Mouse (Mus musculus) heart, postnatal 36 days (tissue): ENCODE data around the gene Rcan2. TPM values are rescaled to one million over a fixed set of nuclear protein-coding genes. Genes with fewer than 3 reads are reported as not detected.

Experiments used
- DNase-seq, 2 experiments: peaks; one replicate each; pipeline ENCODE4 v3.0.0; 2021 to 2022
- intact Hi-C: fragments of 180-260 bp; cut with DNase I; formaldehyde crosslinking; loops from one replicate; pipeline ENCODE4 v1.15.1; 2025
- total RNA-seq, 2 experiments: library from RNA; stranded (reverse); gene quantifications; 2 replicates each; pipeline ENCODE4 v1.2.3; 2021

Rcan2 gene
- total RNA-seq, 2 experiments from 2014 or later, result 355 to 411 TPM

- no peak for DNase-seq
- intact Hi-C loops, result no loop called here
Observed at GRCm38 (mm10) chr17:44058145-44058544, 257.0 kb downstream of the Rcan2 start.

GRCm38 (mm10) chr17:44060781-44061180 is 259.6 kb downstream of the Rcan2 start:
- intact Hi-C loops, result no loop called here
- no peak for DNase-seq

- intact Hi-C loops, result no loop called here
- DNase-seq, result no peak
Observed at GRCm38 (mm10) chr17:44061289-44061890, 260.2 kb downstream of the Rcan2 start.

- intact Hi-C loops, result no loop called here
Observed at GRCm38 (mm10) chr17:44068876-44069275, 267.7 kb downstream of the Rcan2 start.

GRCm38 (mm10) chr17:44071680-44072079 is 270.5 kb downstream of the Rcan2 start:
- intact Hi-C loops, result loop anchor here (10.0 kb wide), 1 partner anchor 183 kb away; no protein-coding TSS in a partner anchor
- DNase-seq, result no peak

More at GRCm38 (mm10) chr17:44068876-44069275, 267.7 kb downstream of the Rcan2 start:
- no peak for DNase-seq

- peak in 1 of 2 experiments; percentile 9 for DNase-seq
- intact Hi-C loops, result loop anchor here (10.0 kb wide), 1 partner anchor 179 kb away; no protein-coding TSS in a partner anchor
Observed at GRCm38 (mm10) chr17:44075601-44076000, 274.4 kb downstream of the Rcan2 start.

GRCm38 (mm10) chr17:44076051-44076680 is 275.0 kb downstream of the Rcan2 start:
- DNase-seq, result peak; percentile 20 to 28
- intact Hi-C loops, result loop anchor here (1.0 to 10.0 kb wide), 3 partner anchors 29 to 179 kb away; partner anchors contain the start of gene Enpp4

GRCm38 (mm10) chr17:44077146-44077842 is 276.1 kb downstream of the Rcan2 start:
- no peak for DNase-seq
- intact Hi-C loops, result loop anchor here (2.0 to 10.0 kb wide), 2 partner anchors 28 to 178 kb away; partner anchors contain the start of gene Enpp4

GRCm38 (mm10) chr17:44077843-44078160 is 276.7 kb downstream of the Rcan2 start:
- DNase-seq, result no peak
- intact Hi-C loops, result loop anchor here (2.0 to 10.0 kb wide), 2 partner anchors 27 to 177 kb away; partner anchors contain the start of gene Enpp4

GRCm38 (mm10) chr17:44078631-44079350 is 277.6 kb downstream of the Rcan2 start, which contains the start of gene Enpp5:
Gene Enpp5, plus strand, starts transcription at chr17:44078813.
- peak; percentile 73 to 75 for DNase-seq
- intact Hi-C loops, result loop anchor here (10.0 kb wide), 1 partner anchor 176 kb away; no protein-coding TSS in a partner anchor

GRCm38 (mm10) chr17:44083156-44083555 is 282.0 kb downstream of the Rcan2 start:
- DNase-seq, result no peak
- intact Hi-C loops, result no loop called here

- intact Hi-C loops, result no loop called here
Observed at GRCm38 (mm10) chr17:44088226-44088625, 287.1 kb downstream of the Rcan2 start.

More at GRCm38 (mm10) chr17:44088226-44088625, 287.1 kb downstream of the Rcan2 start:
- no peak for DNase-seq

Other genes starting within 250 kb of the Rcan2 start
- 1 to 10 TPM; 6.9 to 9.9 TPM for gene Pla2g7, start 233.3 kb upstream of the Rcan2 start, total RNA-seq
- not detected for gene Tdrd6, start 171.1 kb upstream of the Rcan2 start, total RNA-seq
- 1 to 10 TPM; 3.0 to 3.4 TPM for gene Slc25a27, start 134.1 kb upstream of the Rcan2 start, total RNA-seq
- gene Cyp39a1, start 133.9 kb upstream of the Rcan2 start, total RNA-seq, result 1 to 10 TPM; 6.7 TPM